Mouse (Mus musculus) layer of hippocampus, adult 18-20 months (tissue): ENCODE measurements around the gene Ap5z1. TPM values are rescaled to one million over a fixed set of nuclear protein-coding genes. Genes with fewer than 3 reads are reported as not detected.

Experiments used
- DNase-seq, 2 experiments: peaks; one replicate each; pipeline ENCODE4 v3.0.0; 2022; ENCODE audit warnings: low spot score in 2 of 2
- total RNA-seq, 2 experiments: library from RNA; stranded (reverse); gene quantifications; 2 replicates each; pipeline ENCODE4 v1.2.3; 2021

Ap5z1 gene
- total RNA-seq, 2 experiments from 2014 or later, result 21.1 to 23.4 TPM

DNA sequence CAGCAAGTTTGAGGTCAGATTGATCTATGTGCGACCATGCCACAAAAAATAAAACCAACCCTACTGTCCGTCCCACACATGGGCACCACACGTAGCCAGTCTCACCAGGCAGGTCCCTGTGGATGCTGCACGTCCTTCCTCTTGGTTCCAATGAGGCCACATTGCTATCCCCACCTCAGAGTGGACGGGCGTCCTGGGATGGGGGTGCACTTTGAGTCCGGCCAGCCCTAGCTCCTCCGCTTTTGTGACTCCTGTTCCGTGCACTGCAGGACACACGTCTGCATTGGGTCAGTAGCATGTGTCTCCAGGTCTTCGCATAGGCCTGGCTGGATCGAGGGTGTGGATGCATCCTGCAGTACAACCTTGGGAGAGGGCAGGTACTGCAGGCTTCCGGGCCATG lies 4.6 kb downstream of the Ap5z1 start:
- DNase-seq, result no peak

- DNase-seq, result no peak
These were observed 6.1 kb downstream of the Ap5z1 start for GRCm38 (mm10) chr5:142469796-142470195.

DNA sequence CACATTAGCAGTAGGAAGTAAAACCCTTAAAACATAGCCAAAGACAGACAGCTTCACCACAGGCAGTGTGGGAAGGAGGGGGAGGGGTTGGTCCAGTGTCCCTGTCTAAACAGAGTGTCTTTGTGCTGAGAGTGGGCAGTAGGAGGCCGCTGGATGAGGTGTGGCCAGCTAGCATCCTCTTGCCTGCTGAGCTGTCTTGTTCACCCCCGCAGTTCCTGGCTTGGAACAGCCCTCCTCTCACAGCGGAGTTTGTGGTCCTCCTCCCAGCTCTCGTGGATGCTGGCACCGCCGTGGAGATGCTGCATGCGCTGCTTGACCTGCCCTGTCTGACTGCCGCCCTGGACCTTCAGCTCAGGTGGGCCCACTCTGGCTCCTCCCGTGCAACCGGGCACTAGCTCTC lies 10.0 kb downstream of the Ap5z1 start:
- no peak for DNase-seq

DNA sequence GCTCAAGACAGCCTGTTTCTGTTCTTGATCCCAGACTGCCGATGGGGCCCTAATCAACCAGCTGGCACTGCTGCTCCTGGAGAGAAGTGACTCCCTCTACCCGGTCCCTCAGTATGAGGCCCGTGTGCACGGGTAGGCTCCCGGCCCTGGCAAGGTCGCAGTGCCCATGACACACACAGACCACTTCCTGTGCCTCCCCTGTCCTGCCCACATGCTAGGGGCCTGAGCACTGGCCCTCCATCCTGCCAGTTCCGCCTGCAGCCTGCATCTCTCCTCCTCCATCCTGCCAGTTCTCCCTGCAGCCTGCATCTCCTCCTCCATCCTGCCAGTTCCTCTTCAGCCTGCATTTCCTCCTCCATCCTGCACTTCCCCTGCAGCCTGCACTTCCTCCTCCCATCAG lies 11.9 kb downstream of the Ap5z1 start:
- DNase-seq, result no peak

DNA sequence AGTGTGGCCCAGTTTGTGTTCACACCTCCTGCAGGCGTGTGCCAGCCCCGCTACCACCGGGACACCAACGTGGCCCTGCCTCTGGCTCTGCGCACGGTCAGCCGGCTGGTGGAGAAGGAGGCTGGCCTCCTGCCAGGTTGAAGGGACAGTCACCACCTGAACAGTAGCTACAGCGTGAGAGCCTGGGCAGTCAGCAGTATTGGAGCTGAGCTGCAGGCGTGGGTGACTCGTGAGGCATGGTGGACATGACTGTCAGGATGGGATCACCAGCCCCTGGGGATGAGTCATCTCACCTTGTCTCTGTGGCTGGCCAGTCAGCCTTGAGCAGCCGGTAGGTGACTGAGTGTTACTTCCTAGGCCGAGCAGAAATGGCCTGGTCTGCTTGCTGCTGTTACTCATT lies 13.6 kb downstream of the Ap5z1 start:
- no peak for DNase-seq

DNA sequence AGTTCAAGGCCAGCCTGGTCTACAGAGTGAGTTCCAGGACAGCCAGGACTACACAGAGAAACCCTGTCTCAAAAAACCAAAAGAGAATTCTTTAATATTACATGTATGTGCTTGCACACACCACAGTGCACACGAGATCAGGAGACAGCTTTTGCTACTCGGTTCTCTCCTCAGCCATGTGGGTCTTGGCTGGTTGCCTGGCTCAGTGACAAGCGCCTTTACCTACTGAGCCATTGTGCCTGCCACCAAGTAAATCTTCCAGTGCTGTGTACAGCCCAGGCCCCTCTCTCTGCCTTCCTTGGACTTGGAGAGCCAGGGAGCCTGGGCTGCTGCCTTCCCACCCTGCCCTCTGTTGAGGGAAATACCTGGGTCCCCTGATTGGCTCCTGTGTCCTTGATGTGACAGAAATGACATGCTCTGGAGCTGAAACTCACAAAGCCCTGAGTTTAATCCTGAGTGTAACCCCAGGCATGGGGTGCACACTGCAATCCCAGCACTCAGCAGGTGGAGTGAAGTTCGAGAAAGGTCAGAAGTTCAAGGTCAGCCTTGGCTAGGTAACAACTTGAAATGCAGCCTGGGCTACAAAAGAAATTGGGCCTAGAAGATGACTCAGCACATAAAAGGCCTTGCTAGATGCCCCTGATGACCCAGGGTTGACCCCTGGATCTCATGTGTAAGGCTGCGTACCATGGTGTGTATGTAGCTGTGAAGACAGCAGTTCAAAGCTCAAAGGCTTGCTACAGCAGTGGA lies 14.3 kb downstream of the Ap5z1 start:
- no peak for DNase-seq

- peak; percentile 66 to 86 for DNase-seq
These were observed 15.2 kb downstream of the Ap5z1 start for GRCm38 (mm10) chr5:142478829-142479435.

DNA sequence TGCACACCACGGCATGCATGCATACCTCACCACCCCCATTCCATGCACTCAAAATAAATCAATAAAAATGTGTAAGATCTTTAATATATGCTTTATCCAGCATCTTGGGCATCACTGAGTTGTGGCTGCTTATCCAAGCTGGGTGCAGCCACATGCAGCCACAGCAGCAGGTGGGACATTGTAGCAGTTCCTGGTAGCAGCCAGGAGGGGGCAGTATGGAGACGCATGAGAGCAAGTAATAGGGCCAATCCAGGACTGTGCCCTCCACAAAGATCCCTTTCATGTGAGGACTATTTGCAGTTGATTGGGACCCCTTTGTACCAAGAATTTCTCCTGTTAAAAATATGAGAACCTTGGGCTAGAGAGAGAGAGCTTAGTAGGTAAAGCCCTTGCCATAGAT lies 18.8 kb downstream of the Ap5z1 start:
- DNase-seq, result no peak

- DNase-seq, result no peak
These were observed 19.8 kb downstream of the Ap5z1 start for GRCm38 (mm10) chr5:142483581-142483980.

DNA sequence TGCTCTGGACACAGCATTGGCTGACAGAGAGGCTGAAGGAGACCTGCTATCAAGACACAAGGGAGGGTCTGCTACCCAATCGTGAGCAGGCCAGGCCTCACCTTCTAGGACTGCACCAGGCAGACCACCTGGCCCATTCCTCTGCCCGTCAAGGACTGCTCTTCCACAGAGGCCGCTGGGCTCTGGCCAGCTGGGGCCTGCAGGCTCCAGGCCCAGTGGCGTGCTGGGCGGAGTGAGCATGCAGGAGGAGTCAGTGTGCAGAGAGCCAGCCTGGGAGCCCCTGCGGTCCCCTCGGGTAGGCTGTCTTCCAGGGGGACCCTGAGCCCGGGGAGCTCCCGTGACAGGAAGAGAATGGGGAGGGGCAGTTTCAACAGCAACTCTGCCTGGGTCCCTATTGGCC lies 22.9 kb downstream of the Ap5z1 start:
- no peak for DNase-seq

GRCm38 (mm10) chr5:142489955-142490707 lies 26.4 kb downstream of the Ap5z1 start:
- DNase-seq, result no peak

- no peak for DNase-seq
These were observed 29.6 kb downstream of the Ap5z1 start for GRCm38 (mm10) chr5:142493307-142493706.

DNA sequence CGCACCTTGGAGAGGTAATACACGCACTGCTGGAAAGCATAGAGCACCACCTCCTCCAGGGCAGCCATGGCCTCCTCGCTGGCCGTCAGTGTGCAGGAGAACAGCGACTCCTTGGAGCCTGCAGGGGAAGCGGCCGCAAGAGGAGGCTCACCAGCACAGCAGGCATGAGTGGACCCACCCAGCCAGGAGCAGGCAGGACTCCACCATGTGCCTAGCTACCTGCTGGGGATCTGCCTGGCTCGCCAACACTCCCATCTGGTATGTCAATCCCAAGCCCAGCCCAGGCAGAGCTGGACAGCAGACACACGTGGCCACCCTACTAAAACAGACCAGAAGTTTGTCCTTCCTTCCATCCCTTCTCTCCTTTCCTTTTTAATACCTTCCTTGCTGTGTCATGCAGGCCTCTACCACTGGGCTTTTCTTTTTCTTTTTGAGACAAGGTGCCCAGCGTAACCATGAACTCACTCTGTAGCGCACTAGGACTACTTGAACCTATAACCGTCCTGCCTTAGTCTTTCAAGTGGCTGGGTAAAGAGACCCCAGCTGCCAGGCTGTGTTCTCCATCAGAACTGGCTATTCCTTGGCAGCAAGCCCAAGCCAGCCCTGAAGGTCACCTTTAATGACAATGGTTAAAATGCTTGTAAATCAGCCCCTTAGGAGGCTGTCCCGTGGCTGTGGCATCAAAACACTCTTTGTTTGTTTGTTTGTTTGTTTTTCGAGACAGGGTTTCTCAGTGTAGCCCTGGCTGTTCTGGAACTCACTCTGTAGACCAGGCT lies 31.8 kb downstream of the Ap5z1 start:
- no peak for DNase-seq

DNA sequence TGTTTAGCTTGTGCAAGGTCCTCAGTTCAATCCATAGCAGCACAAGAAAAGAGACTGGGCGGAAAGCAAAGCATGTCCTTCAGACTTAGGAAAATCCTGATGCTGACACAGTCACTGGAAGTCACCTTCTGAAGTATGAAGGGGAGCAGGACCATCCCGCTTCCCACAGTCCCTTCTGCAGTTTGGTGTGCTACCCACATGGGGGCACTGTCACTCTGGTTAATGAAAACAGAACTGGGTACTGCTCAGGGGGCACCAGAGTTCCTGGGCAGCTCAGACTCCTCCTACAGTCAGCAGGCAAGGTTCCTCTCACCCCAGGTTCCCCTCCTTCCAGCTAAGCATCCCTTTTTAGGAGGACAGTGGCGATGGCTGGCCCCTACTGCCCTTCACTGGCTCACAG lies 35.2 kb downstream of the Ap5z1 start:
- peak in 1 of 2 experiments; percentile 57 for DNase-seq

DNA sequence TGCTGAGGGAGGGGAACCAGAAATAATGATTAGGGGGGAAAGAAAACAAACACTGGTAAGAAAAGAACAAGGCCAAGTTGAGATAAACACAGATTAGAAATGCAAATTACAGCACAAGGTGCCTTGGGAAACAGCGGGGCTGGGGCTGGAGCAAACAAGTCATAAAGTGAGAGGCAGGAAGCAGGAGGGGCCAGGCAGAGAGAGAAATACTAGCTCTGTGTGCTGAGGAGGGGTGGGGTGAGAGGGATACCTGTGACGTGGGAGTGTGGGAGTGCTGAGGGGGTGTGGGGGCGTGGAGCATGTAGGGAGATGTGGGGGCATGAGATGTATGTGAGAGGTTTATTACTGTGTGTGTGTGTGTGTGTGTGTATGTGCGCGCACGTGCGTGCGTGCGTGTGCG lies 37.2 kb downstream of the Ap5z1 start:
- DNase-seq, result no peak

DNA sequence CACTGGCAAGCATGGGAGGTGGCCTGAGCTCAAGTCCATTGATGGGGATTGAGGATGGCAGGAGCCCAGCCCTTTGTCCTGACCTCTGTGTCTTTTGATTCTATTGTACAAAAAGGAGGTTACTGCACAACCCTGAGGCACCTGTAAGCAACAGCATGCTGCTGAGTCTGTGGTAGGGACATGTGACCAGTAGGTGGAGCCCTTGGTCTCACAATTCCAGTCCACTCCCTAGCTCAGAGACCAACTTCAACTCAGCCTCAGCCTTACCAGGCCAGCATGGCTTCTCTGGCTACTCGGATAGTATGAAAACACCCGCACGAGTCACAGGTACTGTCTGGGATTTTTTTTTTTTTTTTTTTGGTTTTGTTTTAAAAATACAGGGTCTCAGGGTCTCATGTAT lies 38.7 kb downstream of the Ap5z1 start:
- DNase-seq, result peak; percentile 79 to 92

GRCm38 (mm10) chr5:142504175-142504574 lies 40.4 kb downstream of the Ap5z1 start:
- DNase-seq, result peak in 1 of 2 experiments; percentile 31

GRCm38 (mm10) chr5:142505695-142506423 lies 42.1 kb downstream of the Ap5z1 start:
- no peak for DNase-seq

DNA sequence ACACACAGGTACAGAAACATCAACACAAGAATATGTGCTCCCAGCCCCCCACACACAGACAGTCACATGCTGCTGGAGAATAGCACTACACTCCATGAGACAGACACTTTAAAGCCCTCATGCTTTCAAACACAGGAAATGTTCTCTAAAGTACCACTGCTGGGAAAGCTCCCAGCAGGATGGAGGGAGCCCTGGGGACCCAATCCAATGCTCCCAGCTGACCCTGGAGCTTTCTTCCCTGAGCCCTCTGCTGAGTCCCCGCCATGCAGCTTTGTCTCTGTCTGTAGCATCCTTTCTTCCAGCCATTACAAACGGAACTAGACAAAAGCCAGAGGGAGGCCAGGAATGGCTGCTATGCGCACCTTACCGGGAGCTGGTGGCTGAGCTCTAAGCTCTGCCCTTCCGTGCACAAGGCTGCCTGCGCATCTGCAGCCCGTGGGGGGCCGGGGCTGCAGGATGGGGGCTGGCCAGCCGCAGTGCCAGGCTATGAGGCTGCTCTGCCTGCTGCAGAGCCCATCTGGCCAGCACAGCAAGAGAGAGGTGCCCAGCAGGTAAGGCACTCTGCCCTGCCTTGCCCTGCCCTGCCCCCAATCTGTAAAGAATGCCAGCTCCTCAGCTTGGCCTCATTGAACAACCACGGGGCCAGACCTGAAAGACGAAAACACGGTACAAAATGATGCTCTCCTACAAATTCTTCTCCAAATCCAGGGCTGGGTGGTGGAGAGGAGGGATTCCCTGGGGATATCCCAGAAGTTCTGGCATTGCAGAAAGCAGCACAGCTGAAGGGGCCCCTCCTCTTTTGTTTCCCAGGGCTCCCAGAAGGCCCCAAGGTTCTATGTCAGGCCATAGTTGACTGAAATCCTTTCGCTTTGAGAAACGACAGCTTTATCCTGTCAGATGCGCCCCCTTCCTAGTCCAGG lies 45.7 kb downstream of the Ap5z1 start:
- DNase-seq, result no peak

GRCm38 (mm10) chr5:142510061-142510414 lies 46.3 kb downstream of the Ap5z1 start:
- DNase-seq, result no peak
